Mouse (Mus musculus): ENCODE measurements around the gene Mettl7a3.
A peak's percentile ranks its signal among the peaks of the same experiment; 100 is the strongest.
"Not testable (repeated sequence)": the region's sequence is repeated elsewhere in the genome, so short reads cannot be mapped to it uniquely, and the experiment has no call there.

The Mettl7a3 gene

GRCm38 (mm10) chr15:100334629-100335028 is at the start of gene Mettl7a3:
Gene Mettl7a3, plus strand, starts transcription at chr15:100334929.
- DNase-seq (ENCODE audit: low spot score): no peak

- no peak for DNase-seq (ENCODE audit: low spot score)
Measured at GRCm38 (mm10) chr15:100288980-100289379, 45.7 kb upstream of the Mettl7a3 start.

GRCm38 (mm10) chr15:100290858-100291257 is 43.9 kb upstream of the Mettl7a3 start:
- no peak for DNase-seq (ENCODE audit: low spot score)

- no peak for DNase-seq (ENCODE audit: low spot score)
Measured at GRCm38 (mm10) chr15:100292326-100292725, 42.4 kb upstream of the Mettl7a3 start.

- DNase-seq (ENCODE audit: low spot score): no peak
Measured at GRCm38 (mm10) chr15:100297856-100298255, 36.9 kb upstream of the Mettl7a3 start.

- no peak for DNase-seq (ENCODE audit: low spot score)
Measured at GRCm38 (mm10) chr15:100300499-100300898, 34.2 kb upstream of the Mettl7a3 start.

GRCm38 (mm10) chr15:100301556-100301955 is 33.2 kb upstream of the Mettl7a3 start:
- DNase-seq (ENCODE audit: low spot score): no peak

- no peak for DNase-seq (ENCODE audit: low spot score)
Measured at GRCm38 (mm10) chr15:100303428-100304018, 31.2 kb upstream of the Mettl7a3 start.

GRCm38 (mm10) chr15:100304019-100304991 is 30.4 kb upstream of the Mettl7a3 start, which contains the start of gene Mettl7a1:
Gene Mettl7a1, plus strand, starts transcription at chr15:100304140.
- DNase-seq (ENCODE audit: low spot score): peak; percentile 49

GRCm38 (mm10) chr15:100306201-100306600 is 28.5 kb upstream of the Mettl7a3 start:
- DNase-seq (ENCODE audit: low spot score): no peak

GRCm38 (mm10) chr15:100307438-100308096 is 27.2 kb upstream of the Mettl7a3 start:
- peak; percentile 36 for DNase-seq (ENCODE audit: low spot score)

GRCm38 (mm10) chr15:100312346-100312745 is 22.4 kb upstream of the Mettl7a3 start:
- DNase-seq (ENCODE audit: low spot score): peak; percentile 54

GRCm38 (mm10) chr15:100314448-100315145 is 20.1 kb upstream of the Mettl7a3 start:
- DNase-seq (ENCODE audit: low spot score): no peak

- DNase-seq (ENCODE audit: low spot score): not testable (repeated sequence)
Measured at GRCm38 (mm10) chr15:100318014-100318671, 16.6 kb upstream of the Mettl7a3 start.

- no peak for DNase-seq (ENCODE audit: low spot score)
Measured at GRCm38 (mm10) chr15:100319884-100320283, 14.8 kb upstream of the Mettl7a3 start.

GRCm38 (mm10) chr15:100320295-100320905 is 14.3 kb upstream of the Mettl7a3 start:
- no peak for DNase-seq (ENCODE audit: low spot score)

GRCm38 (mm10) chr15:100321134-100321533 is 13.6 kb upstream of the Mettl7a3 start:
- no peak for DNase-seq (ENCODE audit: low spot score)

- no peak for DNase-seq (ENCODE audit: low spot score)
Measured at GRCm38 (mm10) chr15:100324021-100324591, 10.6 kb upstream of the Mettl7a3 start.

GRCm38 (mm10) chr15:100325235-100325634 is 9.5 kb upstream of the Mettl7a3 start:
- DNase-seq (ENCODE audit: low spot score): no peak

GRCm38 (mm10) chr15:100328089-100328488 is 6.6 kb upstream of the Mettl7a3 start:
- not testable (repeated sequence) for DNase-seq (ENCODE audit: low spot score)
